Mouse (Mus musculus): ENCODE data around the gene Prps1l3.

Prps1l3 gene

GRCm38 (mm10) chr12:57243671-57244495, 13.7 kb downstream of the Prps1l3 start:
- DNase-seq, result no peak

- DNase-seq, result no peak
Measured at GRCm38 (mm10) chr12:57258572-57258971, 28.4 kb downstream of the Prps1l3 start.

- no peak for DNase-seq
Measured at GRCm38 (mm10) chr12:57275456-57275855, 45.2 kb downstream of the Prps1l3 start.

- no peak for DNase-seq
Measured at GRCm38 (mm10) chr12:57281155-57282114, 51.2 kb downstream of the Prps1l3 start.

- no peak for DNase-seq
Measured at GRCm38 (mm10) chr12:57285303-57286059, 55.3 kb downstream of the Prps1l3 start.
